Mouse (Mus musculus) kidney, postnatal 36 days (tissue): ENCODE measurements at regions not wholly inside any gene's neighbourhood (a gene's known extent, or its start where the extent isn't known, plus 50 kb on each side); places are given as distances from the start of the nearest gene placed in this dataset.

Source experiments
- DNase-seq, 2 experiments: peaks; one replicate each; pipeline ENCODE4 v3.0.0; 2021 to 2022; ENCODE audit warnings: mixed read lengths in 2 of 2

DNA sequence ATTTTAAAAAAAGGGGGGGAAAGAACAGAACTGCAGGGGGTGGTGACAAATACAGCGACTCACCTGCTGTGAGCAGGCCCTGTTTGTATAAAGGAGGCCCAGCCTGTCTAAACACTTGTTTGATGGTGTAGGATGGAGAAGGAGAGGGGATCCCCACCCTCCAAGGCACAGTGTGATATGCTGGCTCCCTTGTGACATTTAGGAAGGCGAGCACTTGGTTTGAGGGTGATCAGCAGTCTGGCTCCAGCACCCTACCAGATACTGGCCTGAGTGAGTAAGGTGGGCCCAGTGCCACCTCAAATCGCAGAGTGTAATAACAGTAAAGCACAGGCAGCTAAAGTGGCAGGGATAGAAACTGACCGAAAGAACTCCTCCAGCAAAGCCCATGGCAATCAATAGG is 195.4 kb upstream of the Trib2 start:
- DNase-seq = no peak

DNA sequence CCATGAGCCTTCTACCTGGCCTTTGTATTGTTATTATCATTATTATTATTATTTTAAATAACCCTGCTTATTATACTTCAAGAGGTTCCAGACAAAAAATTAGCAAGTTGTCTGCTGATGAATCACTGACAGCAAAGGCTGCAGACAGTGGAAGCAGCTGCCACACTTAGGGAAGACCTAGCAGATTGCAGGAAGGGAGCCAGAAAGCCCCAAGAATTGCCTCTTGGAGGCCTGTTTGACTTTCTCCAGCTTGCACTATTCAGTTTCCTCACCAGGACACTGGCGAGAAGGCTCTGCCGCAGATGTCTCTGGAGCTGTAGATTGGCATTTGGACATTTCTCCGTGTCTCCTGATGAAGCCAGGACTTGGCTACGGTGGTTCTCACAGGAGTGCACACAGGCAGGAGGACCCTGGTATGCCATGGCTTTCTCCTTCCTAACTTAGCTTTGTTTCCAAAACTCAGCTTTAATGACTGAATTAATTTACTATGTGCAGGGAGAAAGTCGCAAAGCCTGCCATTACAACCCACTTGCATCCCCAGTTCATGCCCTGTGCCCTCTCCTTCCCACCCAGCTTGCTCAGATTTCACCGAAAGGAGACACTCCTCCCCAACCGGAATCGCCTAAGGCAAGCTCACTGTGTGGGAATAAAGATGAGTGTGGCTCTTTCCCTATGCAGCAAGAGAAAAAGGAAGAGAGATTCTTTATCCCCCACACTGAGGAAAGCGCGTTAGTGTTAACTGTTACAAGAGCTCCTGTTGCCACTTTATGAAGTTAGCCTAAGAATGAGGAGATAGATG is 193.3 kb upstream of the Trib2 start:
- peak in 1 of 2 experiments; percentile 20 for DNase-seq

DNA sequence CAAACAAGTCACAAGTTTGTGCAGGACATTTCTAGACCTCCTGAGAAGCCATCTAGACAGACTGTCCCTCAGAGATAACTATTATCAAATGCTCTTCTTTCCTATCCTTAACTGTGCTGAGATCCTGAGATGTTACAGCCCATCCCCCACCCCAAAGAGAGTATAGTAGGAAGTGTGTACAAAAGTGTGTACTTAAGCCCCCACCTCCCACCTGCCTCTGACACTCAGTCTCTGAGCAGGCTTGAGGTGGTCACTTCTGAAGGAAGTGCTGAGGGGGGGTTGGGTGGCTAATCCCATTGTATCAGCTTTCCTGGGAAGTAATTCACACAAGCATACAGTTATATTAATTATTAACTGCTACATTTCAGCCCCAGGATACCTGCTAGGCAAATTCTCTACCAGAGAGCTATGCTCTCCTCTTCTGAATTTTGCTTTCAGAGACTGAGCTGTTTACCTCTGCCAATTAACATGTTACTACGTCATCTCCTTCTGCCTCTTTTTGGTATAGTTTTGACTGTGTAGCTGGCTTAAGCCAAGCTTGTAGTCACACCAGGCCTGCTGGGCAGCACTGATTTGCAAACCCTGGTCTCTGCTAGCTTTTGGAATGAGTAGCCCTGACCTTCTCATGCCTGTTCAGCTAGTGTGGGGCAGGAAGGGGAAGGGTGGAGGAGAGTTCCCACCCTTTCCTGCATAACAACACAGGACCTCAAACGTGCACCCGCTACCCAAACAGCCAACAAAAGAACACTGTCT is 192.2 kb upstream of the Trib2 start:
- peak; percentile 60 to 81 for DNase-seq

DNA sequence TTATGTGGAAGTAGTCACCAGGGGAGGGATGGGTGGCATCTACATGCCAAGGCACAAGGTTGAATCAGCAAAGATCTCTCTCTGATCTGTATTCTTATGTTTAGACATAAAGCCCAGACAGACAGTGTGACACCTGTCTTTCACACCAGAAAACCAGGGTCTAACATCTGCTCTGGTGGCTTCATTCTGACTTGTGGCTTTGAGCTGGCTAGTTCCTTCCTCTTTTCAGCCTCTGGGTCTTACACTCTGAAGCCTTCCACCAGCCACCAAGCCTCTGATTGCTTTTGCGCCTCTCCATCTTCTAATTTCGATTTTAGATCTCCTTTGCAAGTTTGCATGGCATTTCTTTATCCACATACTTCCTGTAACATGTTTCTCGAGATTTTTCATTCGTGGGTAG is 191.5 kb upstream of the Trib2 start:
- no peak for DNase-seq

DNA sequence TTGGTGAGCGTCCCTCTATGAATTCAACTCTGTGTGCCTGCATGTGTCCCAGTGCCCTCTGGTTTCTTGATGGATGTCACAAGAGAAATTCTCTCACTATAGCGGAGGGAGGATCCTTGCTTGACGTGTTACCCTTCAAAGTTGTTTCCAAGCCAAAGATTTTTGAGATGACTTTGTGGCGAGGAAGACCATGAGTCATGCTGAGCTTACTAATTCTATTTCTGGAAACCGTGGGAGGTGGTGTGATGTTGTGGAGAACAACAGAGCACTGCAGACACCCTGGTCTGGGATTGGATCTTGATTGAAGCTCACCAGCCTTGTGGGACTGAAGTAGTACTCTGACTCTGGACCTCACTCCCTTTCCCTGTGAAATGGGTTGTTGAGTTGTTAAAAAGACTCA is 190.0 kb upstream of the Trib2 start:
- no peak for DNase-seq

DNA sequence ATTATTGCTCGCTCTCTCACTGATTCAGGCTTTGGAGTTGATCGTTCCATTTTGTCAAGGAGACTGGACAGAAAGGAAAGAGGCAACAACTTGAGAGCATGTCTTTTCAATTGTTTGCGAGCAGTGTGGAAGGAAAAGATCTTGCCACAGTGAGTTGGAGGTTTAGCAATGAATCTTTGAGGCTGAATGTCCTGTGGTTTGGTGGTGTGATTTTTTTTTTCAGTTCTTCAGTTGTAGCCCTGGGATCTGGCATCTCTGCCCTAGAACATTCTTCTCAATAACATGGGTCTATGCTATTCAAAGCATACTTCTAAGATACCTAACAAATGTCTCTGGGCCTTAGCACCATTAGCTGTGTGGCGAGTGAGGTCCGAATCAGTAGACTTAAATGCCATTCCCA is 189.6 kb upstream of the Trib2 start:
- no peak for DNase-seq

DNA sequence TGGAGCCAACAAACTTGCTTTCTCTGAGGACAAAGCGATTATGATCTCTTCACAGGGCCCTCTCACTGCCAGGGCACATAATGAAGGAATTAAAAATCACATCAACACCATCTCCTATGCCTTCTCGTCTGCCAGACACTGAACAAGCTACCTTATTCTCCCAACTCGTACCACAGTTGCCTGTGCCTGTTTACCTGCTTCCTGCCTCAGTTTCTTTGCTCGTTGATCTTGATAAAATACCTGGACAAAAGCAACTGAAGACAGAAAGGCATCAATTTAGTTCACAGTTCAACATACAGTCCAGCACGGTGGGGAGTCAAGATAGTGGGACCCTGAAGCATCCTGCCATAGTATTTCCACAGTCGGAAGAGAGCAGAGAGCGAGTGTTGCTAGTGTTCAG is 185.1 kb upstream of the Trib2 start:
- no peak for DNase-seq

DNA sequence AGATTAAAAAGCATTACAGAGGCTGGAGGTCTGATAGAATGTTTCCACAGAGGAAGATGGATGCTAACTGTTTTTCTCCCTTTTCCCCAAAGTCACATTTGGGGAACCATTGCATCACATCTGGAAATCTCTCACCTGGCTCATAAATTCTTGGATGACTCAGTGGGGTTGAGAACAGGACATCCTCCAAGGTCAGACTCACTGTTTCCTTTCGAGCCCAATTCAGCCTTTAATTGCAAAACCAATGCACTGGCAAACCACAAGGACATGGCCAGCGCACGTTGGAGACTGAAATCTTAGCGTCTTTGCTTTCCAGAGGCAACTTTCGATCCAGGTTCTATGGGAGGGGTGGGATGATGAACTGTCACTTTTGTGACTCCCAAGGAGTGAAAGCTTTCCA is 184.5 kb upstream of the Trib2 start:
- DNase-seq = no peak

DNA sequence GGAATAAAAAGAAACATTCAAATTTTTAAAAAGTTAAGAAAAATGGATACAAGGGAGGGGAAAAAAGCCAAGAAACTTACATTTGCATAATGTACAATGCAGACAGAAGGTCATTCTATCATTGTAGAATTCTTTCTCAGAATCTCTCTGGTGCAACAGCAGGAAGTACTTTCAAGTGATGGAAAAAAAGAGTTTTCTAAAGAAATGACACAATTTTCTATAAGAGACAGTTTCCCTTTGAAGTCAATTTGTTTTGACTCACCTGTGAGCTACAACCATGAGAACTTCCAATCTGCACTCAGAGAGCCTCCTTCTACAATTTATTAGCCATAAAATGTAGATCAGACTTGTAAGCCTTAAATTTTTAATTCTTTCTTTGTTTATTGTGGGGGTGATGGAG is 181.6 kb upstream of the Trib2 start:
- no peak for DNase-seq

DNA sequence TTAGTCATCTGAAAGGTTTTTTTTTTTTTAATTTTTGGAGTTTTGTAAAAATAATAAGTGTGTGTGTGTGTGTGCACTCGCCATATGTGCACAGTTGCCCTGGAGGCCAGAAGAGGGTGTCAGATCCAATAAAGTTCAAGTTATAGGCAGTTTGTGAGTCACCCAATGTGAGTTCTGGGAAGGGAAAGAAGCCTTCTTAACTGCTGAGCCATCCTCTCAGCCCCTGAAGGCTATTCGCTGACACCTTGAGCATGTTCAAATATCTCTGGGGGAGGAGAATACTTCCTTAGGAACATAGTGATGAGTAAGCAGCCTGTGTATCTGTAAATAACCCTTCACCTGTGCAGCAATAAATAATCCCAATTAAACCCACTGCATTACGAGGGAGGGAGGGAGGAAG is 177.1 kb upstream of the Trib2 start:
- DNase-seq = no peak

DNA sequence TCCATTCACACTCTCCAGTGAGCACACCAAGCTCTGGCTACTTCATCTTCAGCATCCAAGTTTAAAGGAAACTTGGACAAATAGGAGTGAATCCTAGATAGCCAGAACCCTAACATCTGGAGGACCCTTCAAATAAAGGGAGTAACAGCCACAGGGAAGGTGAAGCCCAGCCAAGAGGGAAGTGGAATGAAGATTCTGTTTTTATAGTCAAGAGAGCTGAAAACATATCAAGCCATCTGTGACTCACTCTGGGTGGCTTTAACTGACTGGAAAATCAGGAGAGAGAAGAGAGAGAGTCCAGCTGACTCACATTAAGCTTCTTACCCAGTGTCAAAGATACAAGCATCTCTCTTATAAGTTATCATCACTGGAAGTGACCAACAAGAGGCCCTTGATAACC is 169.6 kb upstream of the Trib2 start:
- DNase-seq = no peak

DNA sequence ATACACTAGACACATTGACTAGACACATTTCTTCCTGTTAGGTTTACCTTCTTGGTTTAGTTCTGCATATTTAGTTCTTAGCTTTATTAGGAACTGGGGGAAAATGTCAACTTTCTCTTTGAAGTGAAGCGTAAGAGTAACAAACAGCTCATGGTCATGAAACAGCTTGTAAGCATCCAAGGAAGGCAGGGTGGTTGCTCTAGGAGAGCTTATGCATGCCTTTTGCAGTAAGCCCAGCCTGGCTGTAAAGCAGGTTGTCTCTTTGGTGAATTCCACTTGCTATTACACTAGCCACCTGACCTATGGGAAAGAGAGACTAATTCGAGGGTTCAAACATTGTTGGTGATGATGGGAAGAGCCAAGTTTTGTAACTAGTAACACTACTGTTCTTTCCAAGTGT is 168.9 kb upstream of the Trib2 start:
- no peak for DNase-seq

DNA sequence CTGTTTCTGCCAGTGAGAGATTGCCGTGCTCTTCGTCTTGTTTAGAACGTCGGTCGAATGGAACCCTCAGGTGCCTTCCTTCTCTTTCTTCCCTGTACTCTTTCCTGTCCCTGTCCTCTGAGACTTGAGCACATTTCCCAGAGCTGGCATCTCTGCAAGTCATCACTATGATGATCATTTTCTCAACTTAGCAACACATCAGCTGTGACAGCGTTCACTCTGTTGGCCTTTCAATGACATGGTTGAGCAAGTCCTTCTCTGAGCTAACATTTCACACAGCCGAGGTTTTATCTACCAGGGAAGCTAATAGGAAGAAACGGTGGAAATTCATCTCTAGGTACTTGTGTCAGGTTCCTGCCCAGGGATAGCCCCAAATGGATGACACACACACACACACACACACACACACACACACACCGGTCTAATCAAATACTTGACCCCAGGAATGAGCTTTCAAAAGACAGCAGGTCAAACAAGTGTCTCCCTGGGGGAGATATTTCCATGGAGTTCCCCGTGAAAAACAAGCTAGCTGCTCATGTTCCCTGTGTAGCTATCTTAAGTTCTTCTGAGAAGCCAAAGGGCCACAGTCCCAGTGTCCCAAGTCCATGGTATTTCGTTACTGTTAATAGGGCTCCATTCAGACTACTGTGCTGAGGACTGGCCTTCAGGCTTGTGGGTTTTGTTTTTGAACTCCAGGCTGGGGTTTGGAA is 167.0 kb upstream of the Trib2 start:
- DNase-seq = peak in 1 of 2 experiments; percentile 13

DNA sequence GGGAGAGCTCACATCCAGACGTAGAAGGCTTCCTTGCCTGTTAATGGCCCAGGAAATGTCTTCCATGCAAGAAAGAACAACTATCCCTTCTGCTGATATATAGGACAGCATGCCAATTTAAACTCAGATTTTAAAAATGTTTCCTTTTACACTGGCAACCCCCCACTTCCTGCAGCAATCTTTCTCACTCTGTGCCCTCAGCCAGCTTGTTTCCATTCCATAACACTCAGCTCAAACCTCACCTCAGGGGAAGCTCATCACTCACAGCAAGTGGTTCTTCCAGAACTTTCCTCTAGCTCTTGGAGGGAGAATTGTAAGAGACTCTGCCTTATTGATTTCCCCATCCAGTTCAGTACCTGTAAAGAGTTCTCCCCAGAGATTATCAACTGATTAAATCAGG is 165.0 kb upstream of the Trib2 start:
- no peak for DNase-seq

DNA sequence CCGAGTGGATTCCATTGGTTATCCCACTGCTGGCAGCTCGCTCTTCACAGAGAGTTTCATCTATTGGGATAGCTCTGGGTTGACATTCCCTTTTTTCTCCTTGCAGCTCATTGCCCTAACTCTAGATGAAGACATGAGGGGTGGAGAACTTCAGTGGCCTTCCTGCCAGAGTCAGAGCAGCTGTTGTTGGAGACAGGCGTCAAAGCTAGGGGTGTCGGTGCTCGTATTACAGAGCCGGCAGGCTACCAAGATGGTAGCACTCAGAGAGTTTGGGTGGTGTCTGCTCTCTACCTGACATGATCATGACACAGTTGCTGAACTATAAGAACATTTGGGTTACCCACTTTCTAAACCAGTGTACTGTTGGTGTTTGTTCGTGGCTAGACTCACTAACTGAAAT is 162.5 kb upstream of the Trib2 start:
- DNase-seq = no peak

DNA sequence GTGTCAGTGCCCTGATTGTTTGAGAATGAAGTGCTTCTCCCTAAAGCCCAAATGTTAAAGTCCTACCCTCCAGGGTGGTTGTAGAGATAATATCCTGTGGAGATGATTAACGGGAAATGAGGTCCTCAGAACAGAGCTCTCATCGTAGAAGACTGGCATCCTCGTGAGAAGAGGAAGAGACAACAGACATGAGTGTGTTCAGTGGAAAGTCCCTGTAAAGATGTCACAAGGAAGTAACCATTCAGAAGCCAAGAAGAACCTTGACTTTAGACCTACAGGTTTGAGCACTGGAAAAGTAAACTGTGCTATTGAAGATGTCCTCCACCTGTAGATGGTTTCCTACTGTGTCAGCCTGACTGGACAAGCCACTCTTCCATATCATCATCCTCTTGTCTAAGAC is 155.1 kb upstream of the Trib2 start:
- DNase-seq = no peak

DNA sequence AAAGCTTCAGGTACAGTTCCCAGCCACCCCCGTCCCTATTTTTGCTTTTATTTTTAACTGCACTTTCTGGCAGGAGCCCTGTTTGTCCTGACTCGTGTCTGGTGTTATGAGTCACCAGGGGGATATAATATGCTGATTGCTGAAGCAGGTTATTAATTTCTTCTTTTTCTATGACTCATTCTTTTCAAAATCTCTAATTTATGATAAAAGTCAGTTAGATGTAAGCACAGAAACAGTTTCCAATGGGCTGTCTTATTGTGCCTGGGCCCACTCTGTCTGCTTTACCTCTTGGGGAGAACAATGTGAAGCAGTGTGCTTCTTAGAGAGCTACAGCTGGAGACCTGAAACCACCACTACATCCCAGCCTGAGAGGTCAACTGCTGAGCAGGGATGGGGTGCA is 153.5 kb upstream of the Trib2 start:
- no peak for DNase-seq

DNA sequence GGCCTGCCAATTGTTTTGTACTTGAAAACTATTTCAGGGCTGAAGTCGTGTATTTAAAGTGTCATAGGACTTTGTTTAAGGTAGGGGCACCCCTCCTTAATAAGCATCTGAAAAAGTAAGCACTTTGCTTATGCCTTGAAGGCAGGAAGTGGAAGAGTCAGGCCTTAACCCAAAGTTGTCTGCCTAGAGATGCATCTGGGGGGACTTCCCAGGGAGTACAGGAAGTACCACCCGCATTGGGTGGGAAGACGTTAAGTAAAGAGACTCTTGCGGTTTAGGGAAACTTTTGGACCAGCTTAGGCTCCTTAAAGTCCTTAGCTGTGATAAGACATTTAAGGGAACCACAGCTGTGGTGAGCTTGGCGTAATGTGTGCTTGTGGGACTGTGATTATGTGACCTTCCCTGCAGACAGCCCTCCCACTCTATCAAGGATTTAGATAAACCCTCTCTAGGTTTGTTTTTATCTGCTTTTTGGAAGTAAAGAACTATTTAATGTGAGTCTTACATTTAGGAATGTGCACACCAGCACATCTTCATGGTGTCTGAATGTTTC is 150.9 kb upstream of the Trib2 start:
- DNase-seq = no peak

DNA sequence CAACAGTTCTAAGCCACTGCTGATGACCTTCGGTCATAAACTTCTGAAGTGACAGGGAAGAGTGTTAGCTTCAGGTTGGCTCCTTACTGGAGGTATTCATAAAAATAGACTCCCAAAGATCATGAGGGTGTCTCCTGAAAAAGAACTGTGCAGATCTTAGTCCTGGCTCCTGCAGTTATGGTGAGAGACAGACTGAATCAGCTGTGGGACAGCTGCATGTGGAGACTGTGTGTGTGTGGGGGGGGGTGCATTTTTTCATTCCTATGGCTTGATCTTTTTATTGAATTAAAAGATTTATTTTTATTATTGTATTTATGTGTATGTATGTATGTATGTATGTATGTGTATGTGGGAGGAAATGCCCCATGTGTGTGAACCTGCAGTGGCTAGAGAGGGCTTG is 149.9 kb upstream of the Trib2 start:
- DNase-seq = no peak

DNA sequence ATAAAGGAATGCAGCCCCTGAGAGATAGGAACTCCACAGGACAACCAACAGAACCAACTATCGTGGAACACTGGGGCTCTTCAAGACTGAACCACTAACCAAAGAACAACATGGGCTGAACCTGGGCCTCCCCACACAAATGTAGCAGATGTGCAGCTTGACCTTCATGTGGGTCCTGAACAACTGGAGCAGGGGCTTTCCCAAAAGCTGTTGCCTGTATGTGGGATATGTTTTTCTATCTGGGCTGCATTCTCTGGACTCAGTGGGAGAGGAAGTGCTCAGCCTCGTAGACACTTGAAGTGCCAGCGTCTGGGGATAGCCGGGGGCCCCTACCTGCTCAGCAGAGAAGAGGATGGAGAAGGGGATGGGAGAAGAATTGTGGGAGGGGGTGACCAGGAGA is 149.2 kb upstream of the Trib2 start:
- no peak for DNase-seq

DNA sequence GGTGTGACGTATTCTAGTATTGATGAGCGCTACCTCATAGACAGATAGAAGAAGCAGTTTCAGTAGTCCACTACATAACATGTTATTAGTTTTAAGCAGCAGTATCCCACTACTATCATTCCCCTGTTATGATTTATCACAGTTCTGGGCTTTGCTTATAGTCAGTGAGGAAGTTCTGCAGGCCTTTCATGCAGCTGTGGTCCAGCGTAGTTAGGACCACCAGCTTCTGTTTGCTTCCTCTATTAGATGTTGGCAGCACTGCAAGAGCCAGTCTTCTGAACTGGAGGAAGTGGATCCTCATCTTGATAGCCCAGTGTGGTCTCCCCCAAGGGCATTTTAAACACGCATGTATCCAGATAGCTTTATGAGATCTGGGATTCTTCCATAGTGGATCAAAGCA is 147.4 kb upstream of the Trib2 start:
- no peak for DNase-seq

DNA sequence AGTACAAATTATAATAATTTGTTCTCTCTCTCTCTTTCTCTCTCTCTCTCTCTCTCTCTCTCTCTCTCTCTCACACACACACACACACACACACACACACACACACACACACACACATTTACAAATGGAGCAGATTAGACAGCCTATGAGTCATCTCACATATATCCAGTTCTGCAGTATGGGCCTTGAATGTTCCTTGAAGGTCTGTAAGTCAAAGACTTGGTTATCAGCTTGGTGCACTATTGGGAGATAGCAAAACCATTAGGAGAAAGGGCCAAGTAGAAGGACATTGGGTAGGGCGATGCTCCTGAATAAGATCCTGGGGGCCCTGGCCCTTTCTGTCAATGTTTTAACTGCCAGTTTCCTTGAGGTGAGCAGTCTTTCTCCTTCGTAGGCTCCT is 145.1 kb upstream of the Trib2 start:
- DNase-seq = no peak

DNA sequence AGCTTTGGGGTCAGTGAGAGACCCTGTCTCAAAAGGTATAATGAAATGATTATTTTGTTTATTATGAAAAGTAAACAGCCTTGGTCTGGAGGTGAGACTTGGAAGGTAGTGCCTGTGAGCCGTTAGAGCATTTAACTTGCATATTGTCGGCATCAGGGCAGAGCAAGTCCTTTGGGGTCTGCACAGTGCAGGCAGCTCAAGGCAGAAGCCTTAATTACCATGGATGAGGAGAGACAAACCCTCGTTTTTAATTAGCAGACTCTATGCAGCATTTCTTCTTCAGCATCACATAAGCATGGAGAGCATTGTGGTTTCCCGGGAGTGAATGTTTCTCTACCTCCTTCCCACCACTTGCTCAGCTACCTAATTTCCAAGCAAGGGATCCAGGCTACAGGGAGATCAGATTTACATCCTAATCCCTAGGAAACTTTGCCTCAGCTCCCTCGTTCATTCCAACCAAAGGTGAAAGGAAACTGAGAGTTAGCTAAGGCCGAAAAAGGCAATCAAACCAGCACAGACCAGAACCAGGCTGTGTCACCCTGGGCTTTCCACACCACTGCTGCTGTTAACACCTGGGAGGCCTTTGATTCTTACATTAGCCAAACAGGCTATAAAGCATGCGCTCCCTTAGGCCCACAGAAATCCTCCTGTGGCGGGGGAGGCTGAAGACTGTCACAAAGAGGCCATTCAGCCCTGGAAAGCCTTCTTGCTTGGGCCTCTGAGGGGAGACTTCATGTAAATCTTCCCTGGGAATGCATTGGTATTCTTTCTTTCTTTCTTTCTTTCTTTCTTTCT is 120.9 kb upstream of the Trib2 start:
- peak; percentile 25 to 36 for DNase-seq
